Mouse (Mus musculus): Measurements from ENCODE around the gene Trp53i13.
A peak's percentile ranks its signal among the peaks of the same experiment; 100 is the strongest.

DNA sequence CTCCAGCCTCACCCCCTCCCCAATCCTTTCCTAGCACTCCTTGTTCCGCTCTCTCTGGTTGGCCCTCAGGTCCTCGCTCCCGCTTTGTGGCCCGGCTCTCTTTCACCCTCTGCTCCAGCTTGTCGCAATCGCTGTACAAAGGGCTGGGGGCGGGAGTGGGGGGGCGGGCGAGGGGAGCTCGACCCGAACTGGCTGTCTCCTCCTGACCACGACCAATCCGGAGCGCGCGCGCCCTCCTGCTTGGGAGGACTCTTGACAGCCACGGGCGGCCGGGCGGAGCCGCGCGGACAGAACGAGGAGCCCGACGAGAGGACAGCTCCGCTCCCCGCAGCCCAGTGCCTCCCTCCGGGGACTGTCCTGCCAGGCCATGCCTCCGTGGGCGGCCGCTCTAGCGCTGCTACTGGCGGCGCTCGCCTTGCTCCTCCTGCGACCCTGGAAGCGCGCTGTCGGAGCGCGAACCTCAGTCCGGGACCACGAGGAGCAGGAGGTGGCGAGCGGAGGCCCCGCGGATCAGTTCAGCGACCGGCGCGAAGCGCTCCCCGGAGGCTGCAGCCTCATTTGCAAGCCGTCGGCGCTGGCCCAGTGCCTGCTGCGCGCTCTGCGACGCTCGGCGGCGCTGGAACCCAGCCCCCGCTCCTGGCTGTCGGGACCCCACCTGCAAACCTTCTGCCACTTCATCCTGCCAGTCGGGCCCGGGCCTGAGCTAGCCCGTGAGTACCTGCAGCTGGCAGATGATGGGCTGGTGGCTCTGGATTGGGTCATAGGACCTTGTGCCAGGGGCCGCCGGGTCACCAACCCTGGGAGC, 746 bp downstream of the Trp53i13 start, which contains the start of gene Abhd15:
- TF ChIP-seq CTCF (IDR thresholded peaks at IDR 0.05) (peak; percentile 30), EP300 (IDR thresholded peaks at IDR 0.05; ENCODE audit: insufficient read depth, low read depth, low read length) (no peak)

Measured in heart, adult 2 months (tissue).